18 mouse cellular contexts compared by ENCODE assay signal in the genomic region with DNA sequence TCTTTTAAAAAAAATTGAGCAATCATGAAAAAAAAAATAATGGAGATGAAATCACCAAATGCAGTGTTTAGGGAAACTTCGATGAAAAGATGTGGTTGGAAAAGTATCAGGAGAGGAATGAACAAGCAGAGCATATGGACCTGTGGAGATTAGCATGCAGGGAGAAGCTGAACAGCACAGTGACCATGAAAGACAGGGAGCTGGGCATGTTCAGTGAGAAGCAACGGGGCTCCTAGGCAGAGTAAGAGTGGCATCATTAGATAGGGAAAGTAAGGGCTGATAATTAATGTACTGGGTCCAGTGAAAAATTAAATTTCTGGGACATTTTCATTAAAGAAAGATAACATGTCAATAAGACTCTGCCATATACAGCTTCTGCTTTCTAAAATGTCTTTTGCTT.
"Had no signal": no experiment of that assay in that cellular context is flagged by ENCODE, and none has a peak within 500 bp of the region (broad histone marks: within the 10 kb centered on the region; RNA-seq: fewer than 3 reads in every experiment).

No protein-coding gene starts in this region.

- ATAC-seq: liver, postnatal 0 days; lung, postnatal 0 days; midbrain, embryonic 16.5 days had no signal

- H3K27ac ChIP-seq: lung, embryonic 15.5 days; macrophage; midbrain, embryonic 12.5 days; neural tube, embryonic 12.5 days; stomach, embryonic 15.5 days; stomach, postnatal 0 days had no signal

- H3K27me3 ChIP-seq: lung, embryonic 15.5 days; megakaryocyte, embryonic 14.5 days; midbrain, embryonic 12.5 days; neural tube, embryonic 12.5 days; stomach, embryonic 15.5 days had no signal

- H3K9me3 ChIP-seq: lung, embryonic 15.5 days; megakaryocyte, embryonic 14.5 days; midbrain, embryonic 12.5 days; neural tube, embryonic 12.5 days; stomach, embryonic 15.5 days had no signal

- H3K4me2 ChIP-seq: lung, embryonic 15.5 days; midbrain, embryonic 12.5 days; neural tube, embryonic 12.5 days; stomach, embryonic 15.5 days had no signal

- H3K4me3 ChIP-seq: lung, embryonic 15.5 days; megakaryocyte, embryonic 14.5 days; midbrain, embryonic 12.5 days; neural tube, embryonic 12.5 days; stomach, embryonic 15.5 days had no signal

- H3K36me3 ChIP-seq: lung, embryonic 15.5 days; midbrain, embryonic 12.5 days; neural tube, embryonic 12.5 days; stomach, embryonic 15.5 days had no signal

- H3K4me1 ChIP-seq: lung, embryonic 15.5 days; megakaryocyte, embryonic 14.5 days; midbrain, embryonic 12.5 days; neural tube, embryonic 12.5 days; stomach, embryonic 15.5 days had no signal

- DNase-seq: liver, postnatal 0 days; lung, adult 2 months; lung, postnatal 14 days; lung, postnatal 36 days; midbrain, embryonic 14.5 days; right cerebral cortex, postnatal 14 days; thymus, adult 2 months; thymus, postnatal 25 days; thymus, postnatal 4 days had no signal

- H3K9ac ChIP-seq: liver, postnatal 0 days; lung, embryonic 15.5 days; midbrain, embryonic 12.5 days; neural tube, embryonic 12.5 days; stomach, embryonic 15.5 days had no signal
